Mouse (Mus musculus) liver, embryonic 12.5 days (tissue): ENCODE data around the gene Cpsf3. TPM values are rescaled to one million over a fixed set of nuclear protein-coding genes. Genes with fewer than 3 reads are reported as not detected.

ENCODE experiments used
- ATAC-seq: fragments of 200-750 bp; cut with Nextera tagmentation; 2 replicates; pipeline ENCODE4 v1.8.0; 2017; ENCODE audit warnings: moderate number of reproducible peaks, mild to moderate bottlenecking, moderate library complexity
- H3K27ac ChIP-seq: fragments of 300-500 bp; sonication (generic); 2 replicates; pipeline ENCODE4 v1.5.1; 2016; ENCODE audit warnings: mild to moderate bottlenecking
- H3K27me3 ChIP-seq: fragments of 300-500 bp; sonication (generic); replicated peaks from 2 replicates; pipeline ENCODE4 v1.6.1; 2016; ENCODE audit warnings: mild to moderate bottlenecking, moderate library complexity
- H3K36me3 ChIP-seq: fragments of 300-500 bp; sonication (generic); 2 replicates; pipeline ENCODE4 v1.6.1; 2016; ENCODE audit warnings: mild to moderate bottlenecking, moderate library complexity
- H3K4me1 ChIP-seq: fragments of 300-500 bp; sonication (generic); 2 replicates; pipeline ENCODE4 v1.6.1; 2016
- H3K4me2 ChIP-seq: fragments of 300-500 bp; sonication (generic); 2 replicates; pipeline ENCODE4 v1.6.1; 2016; ENCODE audit warnings: mild to moderate bottlenecking, moderate library complexity
- H3K4me3 ChIP-seq: fragments of 300-500 bp; sonication (generic); 2 replicates; pipeline ENCODE4 v1.5.1; 2016; ENCODE audit warnings: mild to moderate bottlenecking, moderate library complexity
- H3K9ac ChIP-seq: fragments of 300-500 bp; sonication (generic); 2 replicates; pipeline ENCODE4 v1.6.1; 2016; ENCODE audit warnings: mild to moderate bottlenecking, moderate library complexity
- H3K9me3 ChIP-seq: fragments of 300-500 bp; sonication (generic); replicated peaks from 2 replicates; pipeline ENCODE4 v1.6.1; 2016; ENCODE audit warnings: mild to moderate bottlenecking, moderate library complexity
- WGBS: fragments of 180-500 bp; shearing (Covaris S2); methylation state at CpG from one replicate; pipeline ENCODE4 v1.1.7; 2016; ENCODE audit not compliant: insufficient replicate concordance; 5-methylcytosine and 5-hydroxymethylcytosine counted together
- polyA plus RNA-seq: library from polyadenylated mRNA; unstranded; fragments of >200 nt; fragmentation: Nextera tagmentation; extraction: Ambion mirVana; gene quantifications from 2 replicates; pipeline ENCODE4 v1.2.1, GENCODE M21; 2016

Gene Cpsf3
- polyA plus RNA-seq, 1 experiment from 2014 or later: 72.6 TPM

GRCm38 (mm10) chr12:21266784-21267098, 18.4 kb upstream of the Cpsf3 start:
- Histone ChIP-seq H3K27ac (no peak overlapping the region), H3K27me3 (no peaks in the 10 kb centered on the region), H3K9me3 (no peaks in the 10 kb centered on the region), H3K9ac (no peak overlapping the region), H3K4me3 (no peak overlapping the region), H3K4me2 (no peak overlapping the region), H3K36me3 (peaks cover 50% of the 10 kb centered on the region), H3K4me1 (peaks cover 20% of the 10 kb centered on the region)
- WGBS: 60% methylated on average over 2 of the region's 2 CpGs
- ATAC-seq: no peak

GRCm38 (mm10) chr12:21268083-21268616, 17.0 kb upstream of the Cpsf3 start:
- Histone ChIP-seq H3K36me3 (peaks cover 56% of the 10 kb centered on the region), H3K27ac (no peak overlapping the region), H3K4me3 (no peak overlapping the region), H3K9ac (no peak overlapping the region), H3K4me2 (no peak overlapping the region), H3K27me3 (no peaks in the 10 kb centered on the region), H3K9me3 (no peaks in the 10 kb centered on the region), H3K4me1 (peaks cover 20% of the 10 kb centered on the region)
- 86% methylated on average over 8 of the region's 8 CpGs for WGBS
- no peak for ATAC-seq

- Histone ChIP-seq H3K4me3 (no peak overlapping the region), H3K27me3 (no peaks in the 10 kb centered on the region), H3K9me3 (no peaks in the 10 kb centered on the region), H3K9ac (no peak overlapping the region), H3K4me2 (no peak overlapping the region), H3K4me1 (no peaks in the 10 kb centered on the region), H3K27ac (no peak overlapping the region), H3K36me3 (peaks cover 50% of the 10 kb centered on the region)
- no peak for ATAC-seq
- WGBS: 72% methylated on average over 7 of the region's 7 CpGs
These were observed 10.7 kb upstream of the Cpsf3 start for GRCm38 (mm10) chr12:21274446-21274845.

- ATAC-seq: no peak
These were observed 7.8 kb upstream of the Cpsf3 start for GRCm38 (mm10) chr12:21277352-21277864.

GRCm38 (mm10) chr12:21285508-21286242, 484 bp downstream of the Cpsf3 start:
- Histone ChIP-seq H3K4me2 (peak overlapping the region; percentile 83), H3K9ac (peak overlapping the region; percentile 82), H3K4me1 (peaks cover 30% of the 10 kb centered on the region), H3K36me3 (peaks cover 23% of the 10 kb centered on the region), H3K9me3 (no peaks in the 10 kb centered on the region), H3K4me3 (peak overlapping the region; percentile 80), H3K27ac (peak overlapping the region; percentile 78), H3K27me3 (no peaks in the 10 kb centered on the region)
- peak; percentile 80 for ATAC-seq
- under 1% methylated on average over 47 of the region's 47 CpGs for WGBS

More at GRCm38 (mm10) chr12:21277352-21277864, 7.8 kb upstream of the Cpsf3 start:
- Histone ChIP-seq H3K27ac (no peak overlapping the region), H3K36me3 (peaks cover 24% of the 10 kb centered on the region), H3K9me3 (no peaks in the 10 kb centered on the region), H3K4me1 (no peaks in the 10 kb centered on the region), H3K27me3 (no peaks in the 10 kb centered on the region), H3K9ac (no peak overlapping the region), H3K4me3 (no peak overlapping the region), H3K4me2 (no peak overlapping the region)
- 48% methylated on average over 1 of the region's 1 CpGs for WGBS

- Histone ChIP-seq H3K27ac (peak within 1 kb of the TSS; percentile 82), H3K9me3 (no peaks in the 10 kb centered on the region), H3K4me1 (peaks cover 30% of the 10 kb centered on the region), H3K4me3 (peak within 1 kb of the TSS; percentile 80), H3K9ac (peak within 1 kb of the TSS; percentile 82), H3K36me3 (peaks cover 29% of the 10 kb centered on the region), H3K4me2 (peak within 1 kb of the TSS; percentile 83), H3K27me3 (no peaks in the 10 kb centered on the region)
- ATAC-seq: peak; percentile 92
- WGBS: under 1% methylated on average over 28 of the region's 28 CpGs
These were observed 1.0 kb downstream of the Cpsf3 start, which contains the start of gene Itgb1bp1 for GRCm38 (mm10) chr12:21286243-21286622. Gene Itgb1bp1, minus strand, starts transcription at chr12:21286284.

GRCm38 (mm10) chr12:21286712-21287650, 1.8 kb downstream of the Cpsf3 start:
- 14% methylated on average over 18 of the region's 18 CpGs for WGBS
- no peak for ATAC-seq
- peak overlapping the region; percentile 82 for H3K27ac ChIP-seq
- H3K27me3 ChIP-seq: no peaks in the 10 kb centered on the region
- H3K36me3 ChIP-seq: peaks cover 36% of the 10 kb centered on the region
- H3K9ac ChIP-seq: peak overlapping the region; percentile 81
- peak overlapping the region; percentile 80 for H3K4me3 ChIP-seq
- no peaks in the 10 kb centered on the region for H3K9me3 ChIP-seq
- peak overlapping the region; percentile 83 for H3K4me2 ChIP-seq
- H3K4me1 ChIP-seq: peaks cover 30% of the 10 kb centered on the region

- Histone ChIP-seq H3K27me3 (no peaks in the 10 kb centered on the region), H3K9me3 (no peaks in the 10 kb centered on the region), H3K4me1 (peaks cover 30% of the 10 kb centered on the region), H3K36me3 (peaks cover 55% of the 10 kb centered on the region), H3K4me3 (no peak overlapping the region), H3K27ac (no peak overlapping the region), H3K4me2 (no peak overlapping the region), H3K9ac (no peak overlapping the region)
- no peak for ATAC-seq
- WGBS: 86% methylated on average over 3 of the region's 3 CpGs
These were observed 3.7 kb downstream of the Cpsf3 start for GRCm38 (mm10) chr12:21288716-21289395.

- WGBS: 77% methylated on average over 6 of the region's 6 CpGs
- Histone ChIP-seq H3K4me3 (no peak overlapping the region), H3K4me2 (no peak overlapping the region), H3K9ac (no peak overlapping the region), H3K9me3 (no peaks in the 10 kb centered on the region), H3K36me3 (peaks cover 63% of the 10 kb centered on the region), H3K4me1 (peaks cover 30% of the 10 kb centered on the region), H3K27me3 (no peaks in the 10 kb centered on the region), H3K27ac (no peak overlapping the region)
- no peak for ATAC-seq
These were observed 4.5 kb downstream of the Cpsf3 start for GRCm38 (mm10) chr12:21289651-21290050.

- 86% methylated on average over 11 of the region's 11 CpGs for WGBS
- Histone ChIP-seq H3K36me3 (peaks cover 91% of the 10 kb centered on the region), H3K9me3 (no peaks in the 10 kb centered on the region), H3K9ac (no peak overlapping the region), H3K4me1 (peaks cover 15% of the 10 kb centered on the region), H3K4me3 (no peak overlapping the region), H3K27ac (no peak overlapping the region), H3K4me2 (no peak overlapping the region), H3K27me3 (no peaks in the 10 kb centered on the region)
- no peak for ATAC-seq
These were observed 13.7 kb downstream of the Cpsf3 start for GRCm38 (mm10) chr12:21298856-21299255.

GRCm38 (mm10) chr12:21301324-21301723, 16.1 kb downstream of the Cpsf3 start:
- H3K9ac ChIP-seq: no peak overlapping the region
- no peaks in the 10 kb centered on the region for H3K27me3 ChIP-seq
- peaks cover 15% of the 10 kb centered on the region for H3K4me1 ChIP-seq
- H3K4me3 ChIP-seq: no peak overlapping the region
- no peaks in the 10 kb centered on the region for H3K9me3 ChIP-seq
- H3K36me3 ChIP-seq: peaks cover 91% of the 10 kb centered on the region
- WGBS: 74% methylated on average over 7 of the region's 7 CpGs
- no peak overlapping the region for H3K27ac ChIP-seq
- ATAC-seq: no peak
- no peak overlapping the region for H3K4me2 ChIP-seq
